Mouse (Mus musculus): ENCODE results near the gene Enthd1.
A peak's percentile ranks its signal among the peaks of the same experiment; 100 is the strongest.

- TF ChIP-seq CTCF (IDR thresholded peaks at IDR 0.05; ENCODE audit: low read depth) = peak; percentile 26
- TF ChIP-seq EP300 (IDR thresholded peaks at IDR 0.05; ENCODE audit: low read depth) = no peak
Observed at GRCm38 (mm10) chr15:80554860-80555822, 9.8 kb downstream of the Enthd1 start.

Data from liver, embryonic 14.5 days (tissue).